Mouse (Mus musculus) Muller cell, postnatal 12 days (primary cell): Measurements from ENCODE around the gene Ifitm2.

Experiments used
- DNase-seq: peaks from one replicate; pipeline ENCODE4 v3.0.0-alpha.2; 2015; ENCODE audit errors: inconsistent ontology term

The Ifitm2 gene

DNA sequence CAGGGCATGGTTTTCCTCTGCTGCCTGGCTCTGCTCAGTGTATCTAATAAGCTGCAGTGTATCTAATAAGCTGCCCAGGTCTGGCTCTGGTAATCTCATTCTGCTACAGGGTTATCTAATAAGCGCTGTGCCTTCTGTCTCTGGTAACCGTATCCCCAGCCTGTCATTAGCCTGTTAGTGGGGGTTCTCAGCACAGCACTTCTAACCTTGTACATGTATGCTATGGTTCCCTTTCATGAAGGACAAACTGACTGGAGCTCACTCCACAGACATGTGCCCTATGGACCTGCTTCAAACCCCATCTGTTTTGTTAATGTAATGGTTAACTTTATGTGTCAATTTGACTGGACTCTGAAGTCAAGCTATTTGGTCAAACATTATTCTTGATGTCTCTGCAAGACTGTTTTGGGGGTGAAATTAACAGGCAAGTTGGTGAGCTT lies 50.1 kb downstream of the Ifitm2 start:
- no peak for DNase-seq
